Mouse (Mus musculus) heart, postnatal 36 days (tissue): ENCODE data around the gene Sirt3. TPM values are rescaled to one million over a fixed set of nuclear protein-coding genes. Genes with fewer than 3 reads are reported as not detected.
A peak's percentile ranks its signal among the peaks of the same experiment; 100 is the strongest.

Source experiments
- DNase-seq, 2 experiments: peaks; one replicate each; pipeline ENCODE4 v3.0.0; 2021 to 2022
- intact Hi-C: fragments of 180-260 bp; cut with DNase I; formaldehyde crosslinking; loops from one replicate; pipeline ENCODE4 v1.15.1; 2025
- total RNA-seq, 2 experiments: library from RNA; stranded (reverse); gene quantifications; 2 replicates each; pipeline ENCODE4 v1.2.3; 2021

The Sirt3 gene
- total RNA-seq, 2 experiments from 2014 or later, result 62.1 to 71.1 TPM

DNA sequence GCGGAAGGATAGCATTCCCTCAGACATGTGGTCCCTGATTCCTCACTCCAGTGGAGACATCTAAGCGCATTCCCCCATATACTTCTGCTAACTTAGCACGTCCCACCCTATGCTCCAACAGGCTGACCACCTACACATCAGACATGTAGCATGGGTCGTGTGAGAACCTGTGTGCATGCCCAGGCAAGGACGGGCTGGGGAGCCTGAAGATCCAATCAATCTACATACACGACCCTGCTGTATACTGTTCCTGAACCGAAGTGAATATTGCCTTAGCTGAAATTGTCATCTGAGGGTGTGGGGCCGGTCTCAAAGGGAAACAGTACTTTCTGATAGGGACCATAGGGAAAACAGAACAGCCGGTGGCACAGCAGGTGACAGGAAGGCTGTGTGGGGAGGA is 26.9 kb downstream of the Sirt3 start:
- no peak for DNase-seq
- intact Hi-C loops, result loop anchor here (5.0 kb wide), 2 partner anchors 152 to 337 kb away; partner anchors contain the start of genes Hras and Lrrc56

DNA sequence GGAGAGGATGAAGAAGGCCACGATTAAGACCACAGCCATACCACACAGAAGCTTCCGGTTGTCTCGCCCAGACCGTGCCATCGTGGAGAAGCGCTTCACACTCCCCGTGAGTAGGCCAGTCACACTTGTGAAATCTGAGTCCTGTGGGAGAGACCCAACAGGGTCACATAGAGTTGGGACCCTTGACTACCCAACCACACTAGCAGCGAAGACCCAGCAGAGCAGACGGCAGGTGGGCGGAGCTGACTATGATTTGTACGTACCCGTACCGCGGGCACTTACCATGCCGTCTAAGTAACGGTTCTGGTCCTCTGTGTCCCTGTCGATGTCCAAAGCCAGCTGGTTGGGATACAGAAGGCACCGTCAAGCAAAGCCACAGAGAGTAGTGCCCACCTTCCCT is 27.6 kb downstream of the Sirt3 start:
- intact Hi-C loops, result no loop called here
- DNase-seq, result no peak

- intact Hi-C loops, result no loop called here
- no peak for DNase-seq
These were observed 28.7 kb downstream of the Sirt3 start for GRCm38 (mm10) chr7:140853386-140853785.

DNA sequence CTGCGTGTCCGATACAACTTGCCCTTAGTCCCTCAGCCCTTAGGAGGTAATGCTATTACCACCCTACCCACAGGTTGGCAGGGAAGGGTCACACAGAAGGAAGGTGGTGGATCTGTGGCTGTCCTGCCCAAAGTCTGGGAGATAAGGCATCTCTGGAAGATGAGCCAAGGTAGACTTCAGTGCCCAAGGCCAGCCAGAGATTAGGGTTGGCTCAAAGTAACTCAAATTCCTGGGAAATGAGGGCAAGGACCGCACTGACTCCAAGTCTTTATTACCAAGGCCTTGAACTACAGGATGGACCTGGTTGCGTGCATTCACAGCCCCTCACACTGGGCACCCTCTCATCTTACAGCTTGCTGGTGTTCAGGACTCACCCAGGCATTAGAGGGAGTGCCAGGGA is 30.2 kb downstream of the Sirt3 start:
- intact Hi-C loops, result no loop called here
- DNase-seq, result no peak

DNA sequence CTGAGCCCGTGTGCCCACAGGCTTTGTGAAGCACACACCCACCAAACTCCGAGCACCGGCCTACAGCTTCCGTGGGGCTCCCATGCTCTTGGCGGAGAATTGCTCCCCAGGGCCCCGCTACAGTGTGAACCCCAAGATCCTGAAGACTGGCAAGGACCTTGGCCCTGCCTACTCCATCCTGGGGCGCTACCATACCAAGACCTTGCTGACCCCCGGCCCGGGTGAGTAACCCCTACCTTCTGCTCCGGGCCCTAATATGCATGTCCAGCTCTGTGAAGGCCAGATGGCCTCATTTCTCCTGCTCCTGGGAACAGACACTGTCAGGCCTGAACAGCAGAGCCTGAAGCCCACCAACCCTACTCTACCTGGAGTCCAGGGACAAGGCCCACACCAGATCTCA is 33.5 kb downstream of the Sirt3 start:
- DNase-seq, result no peak
- intact Hi-C loops, result loop anchor here (5.0 kb wide), 1 partner anchor 324 kb away; the partner anchor contains the start of gene Rnh1

GRCm38 (mm10) chr7:140847755-140848580 is 34.1 kb downstream of the Sirt3 start, which contains the start of gene Odf3:
Odf3 (plus strand) TSS chr7:140847805.
- intact Hi-C loops, result loop anchor here (5.0 kb wide), 1 partner anchor 324 kb away; the partner anchor contains the start of gene Rnh1
- DNase-seq, result no peak

GRCm38 (mm10) chr7:140846676-140847075 is 35.4 kb downstream of the Sirt3 start:
- intact Hi-C loops, result loop anchor here (5.0 kb wide), 1 partner anchor 326 kb away; the partner anchor contains the start of gene Rnh1

DNA sequence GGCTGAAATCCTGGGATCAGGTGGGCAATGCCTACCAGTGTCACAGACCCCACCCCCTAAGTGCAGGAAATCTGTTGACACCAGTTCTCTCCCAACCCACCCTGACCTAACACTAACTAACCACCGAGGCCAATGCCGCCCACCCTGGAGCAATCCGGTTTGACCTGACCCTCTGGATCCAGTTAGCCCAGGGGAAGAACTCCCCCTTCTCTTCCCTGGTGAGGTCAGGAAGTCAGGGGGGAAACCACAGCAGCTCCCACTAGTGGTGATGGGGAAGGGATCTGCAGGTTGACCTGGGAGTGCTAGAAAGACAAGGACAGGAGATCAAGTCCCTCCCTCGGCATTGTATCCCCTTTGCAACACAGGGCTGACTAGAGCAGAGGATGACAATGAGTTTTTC is 36.4 kb downstream of the Sirt3 start:
- no peak for DNase-seq
- intact Hi-C loops, result loop anchor here (1.0 to 5.0 kb wide), 3 partner anchors 203 to 327 kb away; partner anchors contain the start of gene Rnh1

More at GRCm38 (mm10) chr7:140846676-140847075, 35.4 kb downstream of the Sirt3 start:
- no peak for DNase-seq

- peak; percentile 91 to 96 for DNase-seq
- intact Hi-C loops, result loop anchor here (1.0 to 5.0 kb wide), 4 partner anchors 58 to 327 kb away; partner anchors contain the start of gene Rnh1
These were observed 37.0 kb downstream of the Sirt3 start, which contains the start of gene Scgb1c1 for GRCm38 (mm10) chr7:140844905-140845665. Scgb1c1 (plus strand) TSS chr7:140845547.

- DNase-seq, result no peak
- intact Hi-C loops, result loop anchor here (1.0 to 2.0 kb wide), 2 partner anchors 59 to 227 kb away; no protein-coding TSS in a partner anchor
These were observed 38.3 kb downstream of the Sirt3 start for GRCm38 (mm10) chr7:140843806-140844205.

GRCm38 (mm10) chr7:140840750-140841735 is 41.1 kb downstream of the Sirt3 start:
- no peak for DNase-seq
- intact Hi-C loops, result no loop called here

- intact Hi-C loops, result loop anchor here (10.0 kb wide), 1 partner anchor 765 kb away; no protein-coding TSS in a partner anchor
These were observed 42.6 kb downstream of the Sirt3 start for GRCm38 (mm10) chr7:140839556-140839955.

DNA sequence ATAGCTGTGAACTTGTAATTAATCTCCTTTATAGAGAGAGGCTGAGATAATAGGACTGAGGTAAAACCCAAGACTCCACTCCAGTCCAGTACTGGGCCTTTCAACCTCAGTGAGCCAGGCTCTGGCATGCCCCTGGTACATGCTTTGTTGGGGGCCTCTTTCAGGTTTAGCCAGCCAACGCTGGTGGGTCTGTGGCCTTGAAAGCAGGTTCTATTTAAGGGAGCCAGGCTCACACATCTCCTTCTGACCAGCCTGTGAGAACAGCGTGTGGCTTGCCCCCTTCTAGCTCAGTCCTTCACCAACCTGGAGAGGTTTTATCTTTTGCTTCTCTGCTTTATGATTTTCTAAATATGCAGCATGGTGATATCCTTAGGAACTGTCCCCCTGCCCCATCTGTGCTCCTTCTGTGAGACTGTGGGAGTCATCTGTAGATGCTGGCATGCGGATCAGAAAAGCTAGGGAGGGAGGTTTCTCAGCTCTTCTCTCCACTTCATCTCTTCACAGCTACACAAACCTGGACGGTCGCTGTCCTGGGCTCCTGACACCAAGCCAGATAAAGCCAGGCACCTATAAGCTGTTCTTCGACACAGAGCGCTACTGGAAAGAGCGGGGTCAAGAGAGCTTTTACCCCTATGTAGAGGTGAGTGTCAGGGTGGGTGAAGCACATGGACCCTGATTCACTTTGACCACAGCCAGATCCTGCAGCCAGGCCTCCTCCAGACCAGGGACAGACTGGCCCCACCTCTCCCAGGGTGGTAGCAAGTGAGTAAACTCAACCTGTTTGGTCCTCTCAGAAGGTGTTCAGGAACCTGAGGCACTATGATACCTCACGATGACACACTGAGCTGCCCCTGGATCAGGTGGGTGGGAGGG is 45.6 kb downstream of the Sirt3 start:
- intact Hi-C loops, result loop anchor here (10.0 kb wide), 1 partner anchor 762 kb away; no protein-coding TSS in a partner anchor
- DNase-seq, result no peak

More at GRCm38 (mm10) chr7:140839556-140839955, 42.6 kb downstream of the Sirt3 start:
- DNase-seq, result no peak

- no peak for DNase-seq
- intact Hi-C loops, result loop anchor here (10.0 kb wide), 1 partner anchor 761 kb away; no protein-coding TSS in a partner anchor
These were observed 46.4 kb downstream of the Sirt3 start for GRCm38 (mm10) chr7:140835758-140836087.

GRCm38 (mm10) chr7:140834968-140835757 is 46.9 kb downstream of the Sirt3 start, which contains the start of gene Urah:
Urah (plus strand) TSS chr7:140835018.
- intact Hi-C loops, result loop anchor here (10.0 kb wide), 1 partner anchor 760 kb away; no protein-coding TSS in a partner anchor
- no peak for DNase-seq

DNA sequence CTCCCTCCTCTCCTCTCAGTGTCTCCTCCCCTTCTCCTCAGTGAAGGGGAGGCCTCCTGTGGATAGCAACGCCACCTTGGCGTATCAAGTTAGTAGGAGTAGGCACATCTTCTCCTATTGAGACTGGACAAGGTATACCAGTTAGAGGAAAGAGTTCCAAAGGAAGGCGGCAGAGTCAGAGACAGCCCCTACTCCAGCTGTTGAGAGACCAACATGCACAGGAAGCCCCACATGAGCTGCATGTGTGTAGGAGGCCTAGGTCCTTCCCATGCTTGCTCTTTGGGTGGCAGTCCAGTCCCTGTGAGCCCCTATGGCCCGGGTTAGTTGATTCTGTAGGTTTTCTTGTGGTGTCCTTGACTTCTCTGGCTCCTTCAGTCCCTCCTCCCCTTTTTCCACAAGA is 48.8 kb downstream of the Sirt3 start:
- no peak for DNase-seq
- intact Hi-C loops, result loop anchor here (10.0 kb wide), 1 partner anchor 759 kb away; no protein-coding TSS in a partner anchor

GRCm38 (mm10) chr7:140831447-140831846 is 50.7 kb downstream of the Sirt3 start:
- no peak for DNase-seq
- intact Hi-C loops, result loop anchor here (10.0 kb wide), 1 partner anchor 757 kb away; no protein-coding TSS in a partner anchor
